Mouse (Mus musculus): ENCODE measurements around the gene Xrn1. TPM values are rescaled to one million over a fixed set of nuclear protein-coding genes. Genes with fewer than 3 reads are reported as not detected.

Gene Xrn1
- polyA plus RNA-seq, 1 experiment, result 8.0 TPM

- Histone ChIP-seq H3K4me3 (ENCODE audit: insufficient read depth, low read depth, low read length) (no peak overlapping the region), H3K4me1 (ENCODE audit: control insufficient read depth, insufficient read depth, insufficient read length, low read length) (no peaks in the 10 kb centered on the region), H3K27ac (replicated peaks; ENCODE audit: low read depth, low read length) (no peak overlapping the region)
These were observed 56.1 kb downstream of the Xrn1 start for GRCm38 (mm10) chr9:96010664-96011063.

- Histone ChIP-seq H3K4me1 (ENCODE audit: control insufficient read depth, insufficient read depth, insufficient read length, low read length) (no peaks in the 10 kb centered on the region), H3K4me3 (ENCODE audit: insufficient read depth, low read depth, low read length) (no peak overlapping the region), H3K27ac (replicated peaks; ENCODE audit: low read depth, low read length) (no peak overlapping the region)
These were observed 69.4 kb downstream of the Xrn1 start for GRCm38 (mm10) chr9:96023921-96024320.

- Histone ChIP-seq H3K27ac (replicated peaks; ENCODE audit: low read depth, low read length) (no peak overlapping the region), H3K4me1 (ENCODE audit: control insufficient read depth, insufficient read depth, insufficient read length, low read length) (no peaks in the 10 kb centered on the region), H3K4me3 (ENCODE audit: insufficient read depth, low read depth, low read length) (no peak overlapping the region)
These were observed 73.4 kb downstream of the Xrn1 start for GRCm38 (mm10) chr9:96027913-96028312.

- no peak overlapping the region for H3K4me3 ChIP-seq (ENCODE audit: insufficient read depth, low read depth, low read length)
- H3K4me1 ChIP-seq (ENCODE audit: control insufficient read depth, insufficient read depth, insufficient read length, low read length), result no peaks in the 10 kb centered on the region
- H3K27ac ChIP-seq (replicated peaks; ENCODE audit: low read depth, low read length), result no peak overlapping the region
These were observed 74.3 kb downstream of the Xrn1 start for GRCm38 (mm10) chr9:96028818-96029217.

- H3K4me1 ChIP-seq (ENCODE audit: control insufficient read depth, insufficient read depth, insufficient read length, low read length), result no peaks in the 10 kb centered on the region
- no peak overlapping the region for H3K27ac ChIP-seq (replicated peaks; ENCODE audit: low read depth, low read length)
- no peak overlapping the region for H3K4me3 ChIP-seq (ENCODE audit: insufficient read depth, low read depth, low read length)
These were observed 75.3 kb downstream of the Xrn1 start for GRCm38 (mm10) chr9:96029886-96030285.

GRCm38 (mm10) chr9:96035371-96036086 is 81.0 kb downstream of the Xrn1 start:
- Histone ChIP-seq H3K27ac (replicated peaks; ENCODE audit: low read depth, low read length) (no peak overlapping the region), H3K4me1 (ENCODE audit: control insufficient read depth, insufficient read depth, insufficient read length, low read length) (no peaks in the 10 kb centered on the region), H3K4me3 (ENCODE audit: insufficient read depth, low read depth, low read length) (no peak overlapping the region)

- no peak overlapping the region for H3K4me3 ChIP-seq (ENCODE audit: insufficient read depth, low read depth, low read length)
- no peak overlapping the region for H3K27ac ChIP-seq (replicated peaks; ENCODE audit: low read depth, low read length)
- H3K4me1 ChIP-seq (ENCODE audit: control insufficient read depth, insufficient read depth, insufficient read length, low read length), result no peaks in the 10 kb centered on the region
These were observed 89.7 kb downstream of the Xrn1 start for GRCm38 (mm10) chr9:96044214-96044613.

GRCm38 (mm10) chr9:96051501-96051900 is 96.9 kb downstream of the Xrn1 start:
- Histone ChIP-seq H3K4me3 (ENCODE audit: insufficient read depth, low read depth, low read length) (no peak overlapping the region), H3K4me1 (ENCODE audit: control insufficient read depth, insufficient read depth, insufficient read length, low read length) (no peaks in the 10 kb centered on the region), H3K27ac (replicated peaks; ENCODE audit: low read depth, low read length) (no peak overlapping the region)

- Histone ChIP-seq H3K4me1 (ENCODE audit: control insufficient read depth, insufficient read depth, insufficient read length, low read length) (no peaks in the 10 kb centered on the region), H3K27ac (replicated peaks; ENCODE audit: low read depth, low read length) (no peak overlapping the region), H3K4me3 (ENCODE audit: insufficient read depth, low read depth, low read length) (no peak overlapping the region)
These were observed 100.3 kb downstream of the Xrn1 start for GRCm38 (mm10) chr9:96054878-96055277.

GRCm38 (mm10) chr9:96056417-96057223 is 102.1 kb downstream of the Xrn1 start:
- no peak overlapping the region for H3K4me3 ChIP-seq (ENCODE audit: insufficient read depth, low read depth, low read length)
- H3K4me1 ChIP-seq (ENCODE audit: control insufficient read depth, insufficient read depth, insufficient read length, low read length), result no peaks in the 10 kb centered on the region
- no peak overlapping the region for H3K27ac ChIP-seq (replicated peaks; ENCODE audit: low read depth, low read length)

GRCm38 (mm10) chr9:96063083-96063802 is 108.7 kb downstream of the Xrn1 start:
- no peak overlapping the region for H3K4me3 ChIP-seq (ENCODE audit: insufficient read depth, low read depth, low read length)
- H3K4me1 ChIP-seq (ENCODE audit: control insufficient read depth, insufficient read depth, insufficient read length, low read length), result no peaks in the 10 kb centered on the region
- H3K27ac ChIP-seq (replicated peaks; ENCODE audit: low read depth, low read length), result no peak overlapping the region

GRCm38 (mm10) chr9:96063803-96064475 is 109.4 kb downstream of the Xrn1 start:
- Histone ChIP-seq H3K27ac (replicated peaks; ENCODE audit: low read depth, low read length) (no peak overlapping the region), H3K4me1 (ENCODE audit: control insufficient read depth, insufficient read depth, insufficient read length, low read length) (no peaks in the 10 kb centered on the region)

GRCm38 (mm10) chr9:96067507-96067906 is 112.9 kb downstream of the Xrn1 start:
- H3K27ac ChIP-seq (replicated peaks; ENCODE audit: low read depth, low read length), result no peak overlapping the region
- no peak overlapping the region for H3K4me3 ChIP-seq (ENCODE audit: insufficient read depth, low read depth, low read length)
- no peaks in the 10 kb centered on the region for H3K4me1 ChIP-seq (ENCODE audit: control insufficient read depth, insufficient read depth, insufficient read length, low read length)

More at GRCm38 (mm10) chr9:96063803-96064475, 109.4 kb downstream of the Xrn1 start:
- no peak overlapping the region for H3K4me3 ChIP-seq (ENCODE audit: insufficient read depth, low read depth, low read length)

- H3K27ac ChIP-seq (replicated peaks; ENCODE audit: low read depth, low read length), result no peak overlapping the region
- H3K4me1 ChIP-seq (ENCODE audit: control insufficient read depth, insufficient read depth, insufficient read length, low read length), result no peaks in the 10 kb centered on the region
- no peak overlapping the region for H3K4me3 ChIP-seq (ENCODE audit: insufficient read depth, low read depth, low read length)
These were observed 124.3 kb downstream of the Xrn1 start for GRCm38 (mm10) chr9:96078752-96079315.
